8 mouse cellular contexts compared by ENCODE assay signal in genomic region chr10:62449364-62450279, GRCm38 (mm10). TPM values are rescaled to one million over a fixed set of nuclear protein-coding genes. Genes with fewer than 3 reads are reported as not detected.
DNase-seq lines count a peak whose midpoint lies in the region; ATAC-seq and TF ChIP-seq lines count a peak whose summit lies in the region.

TSS of gene 4930507D05Rik (plus strand) at chr10:62449489.
TSS of gene Supv3l1 (minus strand) at chr10:62449738.

- peak; percentile 96 for DNase-seq in MEL (ENCODE audit: low read depth, low spot score)
- peak; percentile 88 to 96 for DNase-seq in cerebellum, adult 2 months
- peak; percentile 96 for DNase-seq in forebrain, postnatal 0 days
- DNase-seq in heart, postnatal 4 days, result peak; percentile 94
- DNase-seq in layer of hippocampus, adult 8-10 months (ENCODE audit: low spot score in 2 of 2), result peak; percentile 87 to 93
- peak; percentile 69 for DNase-seq in ovary, adult 18-20 months (ENCODE audit: low spot score)
- peak; percentile 90 for DNase-seq in thymus, postnatal 0 days (ENCODE audit: low spot score)

- ATAC-seq in forebrain, postnatal 0 days, result peak; percentile 98
- peak; percentile 89; the same call in 1 of the 2 replicates for ATAC-seq in lung, embryonic 15.5 days (ENCODE audit: borderline replicate concordance, extremely low read depth, low FRiP score, low TSS enrichment)

- no peak for TF ChIP-seq CTCF in MEL (IDR thresholded peaks at IDR 0.05 in 2 of 3, conservative IDR thresholded peaks at IDR 0.05 in 1 of 3; ENCODE audit: control insufficient read depth in 1 of 3, insufficient read depth in 1 of 3, low read depth in 2 of 3, low read length in 3 of 3, poor library complexity in 1 of 3, severe bottlenecking in 1 of 3)
- no peak for TF ChIP-seq CTCF in cerebellum, adult 2 months (IDR thresholded peaks at IDR 0.05; ENCODE audit: borderline replicate concordance, insufficient read depth, low read depth, low read length)
- no peak for TF ChIP-seq CTCF in forebrain, postnatal 0 days (IDR thresholded peaks at IDR 0.05; ENCODE audit: low read depth)

- TF ChIP-seq RAD21 in MEL (IDR thresholded peaks at IDR 0.05; ENCODE audit: low read depth, low read length), result no peak

- peak within 1 kb of the TSS; percentile 62 for H3K4me2 ChIP-seq in forebrain, postnatal 0 days (ENCODE audit: low read depth)
- peak within 1 kb of the TSS; percentile 67 for H3K4me2 ChIP-seq in lung, embryonic 15.5 days

- TF ChIP-seq EP300 in MEL (IDR thresholded peaks at IDR 0.05; ENCODE audit: low read depth in 1 of 2, low read length in 2 of 2), result peak in 1 of 2 experiments; percentile 60; a peak in 2 of 4 replicates

- H3K36me3 ChIP-seq in MEL (ENCODE audit: control insufficient read depth in 1 of 2, insufficient read depth in 2 of 2, low read length in 2 of 2), result peaks cover 7 to 15% of the 10 kb centered on the region in 2 experiments; a peak in 3 of 4 replicates
- H3K36me3 ChIP-seq in forebrain, postnatal 0 days (ENCODE audit: insufficient read depth), result peaks cover 26% of the 10 kb centered on the region
- H3K36me3 ChIP-seq in lung, embryonic 15.5 days, result peaks cover 24% of the 10 kb centered on the region; the same call in 1 of the 2 replicates

- peaks cover 0 to 15% of the 10 kb centered on the region in 2 experiments; a peak in 2 of 4 replicates for H3K4me1 ChIP-seq in MEL (ENCODE audit: control insufficient read depth in 1 of 2, insufficient read depth in 2 of 2, low read length in 2 of 2)
- H3K4me1 ChIP-seq in cerebellum, adult 2 months (ENCODE audit: control insufficient read depth, insufficient read depth, low read length), result peaks cover 3% of the 10 kb centered on the region; the same call in 1 of the 2 replicates
- peaks cover 3% of the 10 kb centered on the region; the same call in 1 of the 2 replicates for H3K4me1 ChIP-seq in forebrain, postnatal 0 days (ENCODE audit: insufficient read depth)
- peaks cover 13% of the 10 kb centered on the region for H3K4me1 ChIP-seq in lung, embryonic 15.5 days

- under 1% methylated on average over 73 of the region's 73 CpGs for WGBS in cerebellum, adult 2 months
- 2% methylated on average over 70 of the region's 73 CpGs for WGBS in forebrain, postnatal 0 days
- WGBS in lung, embryonic 15.5 days, result under 1% methylated on average over 73 of the region's 73 CpGs

- no peaks in the 10 kb centered on the region for H3K9me3 ChIP-seq in MEL (replicated peaks; ENCODE audit: insufficient read depth, low read length)
- H3K9me3 ChIP-seq in forebrain, postnatal 0 days (ENCODE audit: low read length), result no peaks in the 10 kb centered on the region
- no peaks in the 10 kb centered on the region for H3K9me3 ChIP-seq in lung, embryonic 15.5 days

- H3K4me3 ChIP-seq in MEL (ENCODE audit: control insufficient read depth in 1 of 2, insufficient read depth in 1 of 2, low read depth in 2 of 2, low read length in 2 of 2), result peak within 1 kb of the TSS; percentile 72 to 91
- peak within 1 kb of the TSS; percentile 89 for H3K4me3 ChIP-seq in cerebellum, adult 2 months (replicated peaks; ENCODE audit: insufficient read depth, low read depth, low read length)
- peak within 1 kb of the TSS; percentile 73 for H3K4me3 ChIP-seq in forebrain, postnatal 0 days (ENCODE audit: low read depth, low read length)
- peak within 1 kb of the TSS; percentile 86 for H3K4me3 ChIP-seq in lung, embryonic 15.5 days

- H3K27me3 ChIP-seq in MEL (ENCODE audit: control insufficient read depth in 1 of 2, insufficient read depth in 2 of 2, low read length in 2 of 2), result no peaks in the 10 kb centered on the region
- H3K27me3 ChIP-seq in cerebellum, adult 2 months (ENCODE audit: control insufficient read depth, insufficient read depth, low read length), result no peaks in the 10 kb centered on the region
- H3K27me3 ChIP-seq in forebrain, postnatal 0 days (ENCODE audit: insufficient read depth, low read length), result no peaks in the 10 kb centered on the region
- no peaks in the 10 kb centered on the region for H3K27me3 ChIP-seq in lung, embryonic 15.5 days

- peak; percentile 54 to 80; a peak in 3 of 4 replicates for TF ChIP-seq POLR2A in MEL (IDR thresholded peaks at IDR 0.05; ENCODE audit: control insufficient read depth in 1 of 2, insufficient read depth in 1 of 2, low read depth in 1 of 2, low read length in 2 of 2, poor library complexity in 1 of 2)
- TF ChIP-seq POLR2A in cerebellum, adult 2 months (IDR thresholded peaks at IDR 0.05; ENCODE audit: borderline replicate concordance, insufficient read depth, low read length), result peak; percentile 60

- peak within 1 kb of the TSS; percentile 89 for H3K27ac ChIP-seq in MEL (ENCODE audit: control insufficient read depth, low read depth, low read length)
- H3K27ac ChIP-seq in cerebellum, adult 2 months (ENCODE audit: insufficient read depth, low read length), result peak within 1 kb of the TSS; percentile 99
- H3K27ac ChIP-seq in forebrain, postnatal 0 days (ENCODE audit: low read depth, low read length), result peak within 1 kb of the TSS; percentile 88
- H3K27ac ChIP-seq in lung, embryonic 15.5 days, result peak within 1 kb of the TSS; percentile 85

- H3K79me2 ChIP-seq in MEL (ENCODE audit: control insufficient read depth, insufficient read depth, low read length, poor library complexity), result peaks cover 16% of the 10 kb centered on the region

- peak within 1 kb of the TSS; percentile 86 for H3K9ac ChIP-seq in MEL (ENCODE audit: control insufficient read depth, low read depth, low read length, poor library complexity, severe bottlenecking)
- peak within 1 kb of the TSS; percentile 73 for H3K9ac ChIP-seq in forebrain, postnatal 0 days
- H3K9ac ChIP-seq in lung, embryonic 15.5 days, result peak within 1 kb of the TSS; percentile 94

TF ChIP-seq in MEL, 35 proteins besides CTCF, POLR2A, EP300 and RAD21 (continues in another document):
- TF ChIP-seq RCOR1 (IDR thresholded peaks at IDR 0.05; ENCODE audit: low read depth, low read length) (no peak), ZNF384 (IDR thresholded peaks at IDR 0.05; ENCODE audit: low read depth, low read length) (no peak), E2F4 (IDR thresholded peaks at IDR 0.05; ENCODE audit: borderline replicate concordance, low read depth, low read length) (no peak), NELFE (IDR thresholded peaks at IDR 0.05; ENCODE audit: low read depth, low read length) (peak; percentile 85), MYB (IDR thresholded peaks at IDR 0.05; ENCODE audit: low read depth, low read length) (peak; percentile 80), CHD2 (IDR thresholded peaks at IDR 0.05; ENCODE audit: low read length) (no peak), SIN3A (IDR thresholded peaks at IDR 0.05; ENCODE audit: low read length) (peak; percentile 95), MAFK (IDR thresholded peaks at IDR 0.05; ENCODE audit: borderline replicate concordance, low read depth, low read length) (no peak), CHD1 (IDR thresholded peaks at IDR 0.05; ENCODE audit: low read depth, low read length) (no peak), MEF2A (IDR thresholded peaks at IDR 0.05; ENCODE audit: extremely low read depth, insufficient replicate concordance, low read depth, low read length, poor library complexity, severe bottlenecking) (no peak), TAL1 (IDR thresholded peaks at IDR 0.05; ENCODE audit: low read length) (no peak), NRF1 (IDR thresholded peaks at IDR 0.05; ENCODE audit: insufficient read depth, low read depth, low read length, poor library complexity, severe bottlenecking) (peak; percentile 10; the same call in 1 of the 2 replicates), POLR2AphosphoS2 (IDR thresholded peaks at IDR 0.05; ENCODE audit: low read length) (peak; percentile 86), HCFC1 (IDR thresholded peaks at IDR 0.05; ENCODE audit: low read depth, low read length) (peak; percentile 93), ZC3H11A (IDR thresholded peaks at IDR 0.05; ENCODE audit: low read depth, low read length) (no peak), POLR2AphosphoS5 (IDR thresholded peaks at IDR 0.05; ENCODE audit: borderline replicate concordance, low read depth, low read length) (peak; percentile 89; the same call in 1 of the 2 replicates), MXI1 (IDR thresholded peaks at IDR 0.05; ENCODE audit: low read depth, low read length) (peak; percentile 100), BHLHE40 (IDR thresholded peaks at IDR 0.05; ENCODE audit: borderline replicate concordance, low read depth, low read length) (peak; percentile 75; the same call in 1 of the 2 replicates), TBP (IDR thresholded peaks at IDR 0.05; ENCODE audit: low read depth, low read length) (peak; percentile 84; the same call in 1 of the 2 replicates), JUND (IDR thresholded peaks at IDR 0.05; ENCODE audit: low read depth, low read length) (no peak), MAZ (IDR thresholded peaks at IDR 0.05; ENCODE audit: low read depth, low read length) (no peak), USF1 (IDR thresholded peaks at IDR 0.05; ENCODE audit: low read depth, low read length) (peak; percentile 97)

RNA-seq across cellular contexts. Expression of gene 4930507D05Rik, which starts in this region (rescaled TPM):
- total RNA-seq in MEL (2012; rRNA removed), result 0.36 and 0.58 TPM in 2 replicates
- polyA plus RNA-seq in MEL (2012; ENCODE audit: insufficient read depth in 1 of 2, insufficient read length in 2 of 2, low read depth in 1 of 2, low replicate concordance in 2 of 2, missing spikeins in 1 of 2), result under 1 TPM in 1 of 2 experiments, not detected in 1; 0.33 TPM
- 0.49 and 0.70 TPM in 2 replicates for polyA plus RNA-seq in cerebellum, adult 2 months (2012; rRNA removed)
- total RNA-seq in forebrain, postnatal 0 days (2014; rRNA removed), result 2.0 and 2.2 TPM in 2 replicates
- polyA plus RNA-seq in forebrain, postnatal 0 days (2015; fragmentation: Nextera tagmentation; extraction: Ambion mirVana), result 0.98 and 1.5 TPM in 2 replicates
- total RNA-seq in heart, postnatal 4 days (2021), result under 1 TPM; 0.36 to 0.62 TPM
- total RNA-seq in layer of hippocampus, adult 8-10 months (2022), result 1 to 10 TPM in 3 of 4 experiments, under 1 TPM in 1; 0.92 to 1.2 (median 1.1) TPM
- 0.46 and 0.55 TPM in 2 replicates for polyA plus RNA-seq in lung, embryonic 15.5 days (2015; fragmentation: Nextera tagmentation; extraction: Ambion mirVana)
- polyA plus RNA-seq in thymus, postnatal 0 days (2015; fragmentation: Nextera tagmentation; extraction: Ambion mirVana), result 0.69 and 0.95 TPM in 2 replicates

RNA-seq across cellular contexts. Expression of gene Supv3l1, which starts in this region (rescaled TPM):
- total RNA-seq in MEL (2012; rRNA removed), result 42.3 and 51.8 TPM in 2 replicates
- polyA plus RNA-seq in MEL (2012; ENCODE audit: insufficient read depth in 1 of 2, insufficient read length in 2 of 2, low read depth in 1 of 2, low replicate concordance in 2 of 2, missing spikeins in 1 of 2), result 10 to 100 TPM in 1 of 2 experiments, not detected in 1; 72.0 TPM
- 37.3 TPM in 2 replicates for polyA plus RNA-seq in cerebellum, adult 2 months (2012; rRNA removed)
- total RNA-seq in forebrain, postnatal 0 days (2014; rRNA removed), result 23.5 and 26.0 TPM in 2 replicates
- polyA plus RNA-seq in forebrain, postnatal 0 days (2015; fragmentation: Nextera tagmentation; extraction: Ambion mirVana), result 13.2 and 15.8 TPM in 2 replicates
- total RNA-seq in heart, postnatal 4 days (2021), result 10 to 100 TPM; 39.2 to 40.7 TPM
- total RNA-seq in layer of hippocampus, adult 8-10 months (2022), result 10 to 100 TPM; 21.6 to 27.3 (median 26.8) TPM
- 26.0 and 27.0 TPM in 2 replicates for polyA plus RNA-seq in lung, embryonic 15.5 days (2015; fragmentation: Nextera tagmentation; extraction: Ambion mirVana)
- 20.7 and 21.6 TPM in 2 replicates for polyA plus RNA-seq in thymus, postnatal 0 days (2015; fragmentation: Nextera tagmentation; extraction: Ambion mirVana)

Comparison
In these comparisons a context has a peak if more than half of its experiments do, and no peak if none do; other contexts are left out.
1. Peak in every context shown above with its lines: DNase-seq, ATAC-seq, H3K4me3 ChIP-seq and H3K27ac ChIP-seq.